Mouse (Mus musculus) erythroblast, embryonic 14.5 days (primary cell): Measurements from ENCODE around the gene Lcmt2.

Experiments
- GATA1 ChIP-seq: IDR thresholded peaks from 2 replicates; pipeline ENCODE4 v1.6.1; 2012; ENCODE audit warnings: low read length, inconsistent platforms, mixed read lengths
- TAL1 ChIP-seq: IDR thresholded peaks from 3 replicates; pipeline ENCODE4 v1.6.1; 2012; ENCODE audit warnings: low read length, inconsistent platforms, mixed read lengths

GRCm38 (mm10) chr2:121115418-121115817 lies 25.0 kb downstream of the Lcmt2 start:
- TF ChIP-seq GATA1 (no peak), TAL1 (no peak)
